Mouse (Mus musculus): ENCODE results near the gene Lgr5.

Lgr5 gene

GRCm38 (mm10) chr10:115587301-115587969 is at the start of gene Lgr5:
Gene Lgr5, minus strand, starts transcription at chr10:115587780.
- no peak for DNase-seq

- DNase-seq: no peak
These were observed 39.1 kb upstream of the Lgr5 start for GRCm38 (mm10) chr10:115626678-115627077.

DNA sequence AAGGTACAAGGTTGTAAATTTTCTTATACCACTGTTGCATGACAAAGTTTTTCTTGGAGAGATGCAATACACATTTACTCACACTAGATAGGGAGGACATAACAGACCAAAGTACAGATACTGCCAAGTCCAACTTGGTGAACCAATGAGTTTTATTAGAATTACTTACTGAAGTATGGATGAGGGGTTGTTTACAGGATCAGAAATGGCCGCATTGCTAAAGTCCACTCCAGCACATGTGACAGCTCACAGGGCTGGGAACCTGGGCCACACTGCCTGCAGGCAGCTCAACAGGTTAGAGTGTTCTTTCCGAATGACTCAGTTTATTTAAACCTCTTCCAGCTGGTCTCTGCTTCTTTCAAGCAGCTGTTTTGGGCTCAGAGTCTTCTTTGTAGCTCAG is 37.4 kb upstream of the Lgr5 start:
- no peak for DNase-seq

- DNase-seq: no peak
These were observed 36.5 kb upstream of the Lgr5 start for GRCm38 (mm10) chr10:115623956-115624671.

DNA sequence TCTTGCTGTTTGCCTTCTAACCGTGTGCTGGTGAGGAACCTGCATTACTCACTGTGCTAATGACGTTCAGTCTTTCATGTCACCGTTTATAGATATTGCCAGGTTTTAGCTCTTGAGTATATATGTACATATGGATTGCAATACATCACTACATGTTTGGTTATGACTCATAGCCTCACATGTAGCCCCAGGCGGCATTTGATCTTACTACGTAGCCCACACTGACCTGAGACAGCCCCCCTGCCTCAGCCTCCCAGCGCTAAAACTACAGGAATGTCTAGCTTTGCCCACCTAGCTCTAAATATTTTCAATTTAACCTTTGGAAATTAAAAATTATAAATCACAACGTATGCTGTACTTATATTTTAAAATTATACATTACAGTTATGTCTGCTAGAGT is 35.9 kb upstream of the Lgr5 start:
- no peak for DNase-seq

DNA sequence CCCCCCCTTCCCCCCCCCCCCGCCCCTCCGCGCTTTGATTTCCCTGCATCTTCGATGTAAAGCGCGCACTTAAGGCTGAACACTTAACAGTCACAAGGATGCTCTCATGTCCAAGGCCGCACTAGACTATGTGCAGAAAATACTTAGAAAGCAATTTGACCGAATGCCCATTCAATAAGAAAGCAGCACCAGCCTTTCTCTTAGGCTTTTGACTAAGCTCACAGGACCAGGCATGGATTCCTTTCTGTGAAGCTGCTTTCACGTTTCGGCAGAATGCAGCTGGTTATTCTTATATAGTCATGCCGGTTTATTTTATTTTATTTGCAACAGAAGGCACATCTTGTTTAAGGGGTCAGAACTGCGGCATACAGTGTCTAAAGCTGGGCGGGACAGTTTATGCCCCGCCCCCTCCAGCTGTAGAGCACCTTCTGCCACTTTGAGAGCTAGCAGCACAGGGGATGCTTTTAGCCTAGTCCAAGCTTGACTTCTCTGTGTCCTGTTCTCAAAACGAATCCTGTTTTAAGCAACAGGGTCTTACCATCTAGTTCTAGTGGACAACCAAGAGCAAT is 30.8 kb upstream of the Lgr5 start:
- DNase-seq: no peak

- no peak for DNase-seq
These were observed 30.1 kb upstream of the Lgr5 start for GRCm38 (mm10) chr10:115617456-115618287.

DNA sequence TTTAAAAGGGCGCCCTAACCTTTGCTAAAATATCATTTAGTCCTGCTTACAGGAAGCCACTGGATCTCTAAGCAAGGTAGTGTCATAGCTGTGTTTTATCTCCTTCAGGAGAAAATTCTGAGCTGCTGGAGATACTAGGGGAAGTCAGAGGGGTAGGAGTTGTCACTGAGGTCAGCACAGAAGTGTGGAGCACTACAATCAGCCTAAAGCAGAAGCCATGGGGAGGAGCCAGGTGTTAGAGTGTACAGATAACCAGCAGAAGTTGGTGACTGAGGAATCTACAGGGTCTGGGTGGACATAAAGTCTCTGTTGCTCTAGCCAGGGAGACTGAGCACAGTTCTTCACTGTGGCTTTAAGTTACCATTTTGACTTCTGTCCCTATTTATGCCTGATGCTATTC is 8.2 kb upstream of the Lgr5 start:
- DNase-seq: no peak

GRCm38 (mm10) chr10:115593651-115594050 is 6.1 kb upstream of the Lgr5 start:
- no peak for DNase-seq

DNA sequence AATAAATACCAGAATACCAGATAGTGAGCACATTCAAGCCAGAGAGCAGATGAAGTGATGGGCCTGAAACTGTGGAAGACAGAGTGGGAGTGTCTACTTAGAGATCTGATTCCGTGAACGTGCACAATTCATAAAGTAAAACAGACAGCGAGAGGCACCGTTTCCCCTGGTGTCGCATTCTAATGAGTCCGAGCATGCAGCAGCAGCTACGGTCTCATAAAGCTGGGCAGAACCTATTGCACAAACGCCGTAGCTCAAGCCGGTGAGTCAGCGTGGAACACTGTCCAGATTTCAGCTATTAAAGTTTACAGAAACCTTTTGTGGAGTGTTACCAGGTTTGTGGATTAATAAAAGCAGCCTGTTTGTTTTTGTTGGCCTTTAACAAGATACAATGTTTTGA is 5.6 kb upstream of the Lgr5 start:
- no peak for DNase-seq

- no peak for DNase-seq
These were observed 399 bp upstream of the Lgr5 start for GRCm38 (mm10) chr10:115587979-115588378.

DNA sequence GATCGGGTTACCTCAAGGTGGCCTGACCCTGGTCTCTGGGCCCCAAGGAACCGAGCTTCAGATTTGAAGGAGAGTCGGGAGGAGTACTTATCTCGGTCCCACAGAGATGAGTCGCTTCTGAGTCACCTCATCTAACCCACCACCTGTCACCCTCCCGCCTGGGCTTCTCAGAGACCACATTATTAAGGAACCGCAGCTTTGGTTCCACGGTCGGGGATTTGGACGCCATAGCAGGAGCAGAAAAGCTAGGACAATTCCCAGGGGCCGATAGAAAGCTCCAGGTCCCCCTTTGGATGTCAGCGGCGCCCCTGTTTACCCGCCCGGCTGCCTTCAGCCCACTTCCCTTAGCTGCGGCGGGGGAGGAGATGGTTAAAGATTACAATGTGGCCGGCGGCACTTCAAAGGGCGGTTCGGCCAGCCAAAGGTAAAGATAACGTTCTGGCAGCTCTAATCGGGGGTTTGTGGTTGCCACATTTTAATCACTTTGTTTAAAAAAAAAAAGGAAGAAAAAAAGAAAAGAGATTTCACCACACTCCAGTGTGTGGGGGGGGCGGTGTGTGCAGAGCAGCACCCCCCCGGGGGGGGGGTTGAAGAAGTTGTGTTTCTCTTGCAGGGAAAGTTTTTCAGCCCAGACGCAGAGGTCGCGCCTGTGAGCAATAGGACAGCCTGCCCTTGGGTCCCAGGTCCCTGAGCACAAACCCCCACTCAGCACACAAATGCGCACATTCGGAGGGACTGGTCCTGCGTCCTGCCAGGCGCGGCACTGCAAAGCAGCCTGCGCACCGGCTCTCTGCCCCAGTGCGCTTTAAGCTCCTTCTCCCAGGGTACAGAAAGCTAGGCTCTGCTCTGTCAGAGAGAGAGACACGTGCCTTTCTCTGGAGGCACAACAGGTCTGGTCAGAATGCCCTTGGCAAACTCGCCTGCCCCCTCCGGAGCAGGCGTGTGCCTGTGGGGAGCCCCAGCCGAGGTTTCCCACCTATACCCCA is 1.0 kb downstream of the Lgr5 start:
- DNase-seq: no peak

- no peak for DNase-seq
These were observed 1.9 kb downstream of the Lgr5 start for GRCm38 (mm10) chr10:115585491-115586245.

DNA sequence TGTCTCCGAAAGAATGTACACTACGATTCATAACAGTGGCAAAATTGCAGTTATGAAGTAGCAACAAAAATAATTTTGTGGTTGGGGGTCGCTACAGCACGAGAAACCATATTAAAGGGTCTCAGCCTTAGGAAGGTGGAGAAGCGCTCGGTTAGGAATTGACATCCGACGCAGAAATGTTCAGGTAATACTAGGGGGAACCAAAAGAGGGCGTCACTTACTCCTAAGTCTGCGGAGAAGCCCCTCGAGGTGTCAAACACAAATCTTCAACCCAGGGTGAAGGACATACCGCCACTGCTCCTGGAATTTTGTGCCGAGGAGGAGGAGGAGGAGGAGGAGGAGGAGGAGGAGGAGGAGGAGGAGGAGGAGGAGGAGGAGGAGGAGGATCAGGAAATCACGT is 2.9 kb downstream of the Lgr5 start:
- DNase-seq: no peak

DNA sequence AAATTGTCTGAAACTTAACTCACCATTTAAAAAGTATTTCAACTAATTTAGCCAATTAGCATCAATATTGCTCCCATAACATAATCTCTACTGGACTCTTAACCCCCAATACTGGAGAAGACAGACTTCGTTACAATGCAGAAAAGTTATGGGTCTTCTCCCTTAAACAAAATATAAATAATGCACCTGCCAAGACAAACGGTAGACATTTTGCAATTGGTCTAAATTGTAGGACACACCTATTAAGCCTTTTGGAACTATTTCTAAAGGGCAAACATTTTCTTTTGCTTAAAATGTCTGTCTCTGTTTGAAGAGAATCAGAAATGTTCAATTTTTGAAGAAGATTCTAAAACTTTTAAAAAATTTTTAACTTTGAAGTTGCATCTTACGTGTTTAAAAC is 4.5 kb downstream of the Lgr5 start:
- no peak for DNase-seq

DNA sequence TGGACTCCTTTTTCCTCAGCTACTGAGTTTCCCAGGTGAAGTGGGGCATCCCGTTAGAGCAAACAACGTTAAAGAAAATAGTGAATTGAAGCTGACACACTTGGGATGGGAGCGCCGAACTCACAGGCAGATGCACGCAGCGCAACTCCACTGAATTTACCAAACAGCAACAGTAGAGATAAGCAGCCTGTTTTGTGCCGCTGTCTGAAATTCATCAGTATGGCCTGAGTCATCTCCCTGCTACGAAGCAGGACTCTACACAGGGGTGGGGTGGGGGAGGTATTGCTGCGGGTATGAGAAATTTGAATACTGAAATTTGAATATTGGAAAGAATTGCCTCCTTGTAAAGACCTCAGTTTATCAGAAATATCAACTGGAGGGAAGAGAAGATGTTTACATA is 5.6 kb downstream of the Lgr5 start:
- no peak for DNase-seq

DNA sequence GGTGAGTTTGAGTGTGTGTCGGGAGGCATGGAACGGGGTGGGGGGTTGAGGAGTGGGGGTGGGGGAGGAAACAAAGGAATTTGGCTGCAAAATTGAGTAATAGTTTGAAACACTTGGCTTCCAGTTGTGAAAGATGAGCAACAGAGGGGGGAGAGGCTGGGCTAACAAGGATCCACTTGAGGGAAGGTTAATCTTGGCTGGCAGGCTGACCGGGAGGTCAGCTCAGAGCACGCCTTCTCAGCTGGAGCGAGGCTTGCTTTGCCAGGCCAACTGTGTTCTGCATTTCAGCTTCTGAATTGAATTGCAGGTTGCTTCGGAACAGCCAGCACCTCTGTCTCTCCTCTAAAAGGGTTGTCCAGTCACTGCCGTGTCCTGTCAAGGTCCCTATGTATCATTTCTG is 8.1 kb downstream of the Lgr5 start:
- no peak for DNase-seq

DNA sequence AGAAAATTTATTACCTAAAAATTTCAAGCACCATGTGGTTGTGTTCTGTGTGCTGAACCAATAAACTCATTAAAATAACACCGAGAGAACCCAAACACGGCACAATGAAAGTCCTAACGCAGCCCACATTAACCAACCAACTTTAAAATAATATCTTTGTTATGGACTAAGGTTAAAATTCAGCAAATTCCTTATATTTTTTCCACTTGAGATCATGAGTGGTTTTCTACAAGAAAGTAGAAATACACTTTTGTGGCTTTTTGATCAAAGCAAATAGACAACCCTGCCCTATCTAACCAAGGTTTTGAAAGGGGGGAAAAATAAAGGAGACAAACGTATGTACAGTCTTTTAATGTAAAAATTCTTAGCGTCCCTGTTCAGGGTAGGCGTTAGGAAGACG is 8.5 kb downstream of the Lgr5 start:
- DNase-seq: no peak

DNA sequence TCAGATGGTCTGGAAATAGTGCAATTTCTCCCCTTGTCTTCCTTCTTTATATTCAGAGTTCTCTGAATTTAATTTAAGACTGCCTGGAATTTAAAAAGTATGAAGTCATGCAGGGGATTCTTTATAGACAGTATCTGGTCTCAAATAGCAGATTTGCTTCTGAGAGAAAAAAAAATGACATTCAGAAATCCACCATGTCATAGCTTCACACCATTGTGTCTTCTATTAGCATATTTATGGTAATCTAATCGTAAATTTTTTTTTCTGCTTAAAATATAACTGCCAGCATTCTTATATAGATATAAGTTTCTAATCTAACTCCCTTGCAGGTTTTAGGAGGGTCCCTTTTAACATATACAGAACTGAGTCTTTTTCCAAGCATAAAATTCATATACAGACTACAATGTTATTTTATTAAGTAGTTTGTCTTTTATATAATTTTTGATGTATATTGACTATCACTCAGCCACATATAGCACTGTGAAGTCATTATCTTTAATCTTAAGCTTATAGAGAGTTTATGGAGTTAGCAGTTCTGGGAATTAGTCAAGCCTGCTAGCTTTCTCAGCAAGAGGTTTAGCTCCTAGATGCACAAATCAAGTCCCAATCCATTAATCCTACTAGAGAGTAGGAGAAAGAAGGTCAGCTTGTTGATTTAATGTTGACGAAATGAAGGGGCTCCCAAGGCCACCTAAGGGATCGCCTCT is 15.7 kb downstream of the Lgr5 start:
- DNase-seq: no peak

DNA sequence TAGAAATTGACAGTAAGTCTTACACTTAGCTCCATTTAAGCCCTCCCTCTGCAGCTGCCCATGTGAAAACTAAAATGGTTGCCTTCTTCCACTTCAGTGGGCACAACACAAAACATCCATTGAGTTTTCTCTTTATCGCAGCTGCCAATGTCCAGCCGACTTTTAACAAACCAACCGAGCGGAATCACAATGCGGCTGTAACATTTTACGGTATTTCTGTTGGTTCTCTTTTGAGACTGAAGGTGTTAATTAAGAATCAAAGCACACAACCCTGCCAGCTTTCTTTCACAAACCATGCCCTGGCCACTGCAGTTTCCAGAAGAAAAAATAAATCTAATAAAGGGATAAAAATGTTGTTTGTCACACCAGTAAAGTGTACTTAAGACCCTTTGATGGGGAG is 16.3 kb downstream of the Lgr5 start:
- no peak for DNase-seq

GRCm38 (mm10) chr10:115570577-115570976 is 17.0 kb downstream of the Lgr5 start:
- no peak for DNase-seq
